Mouse (Mus musculus): ENCODE measurements at regions not wholly inside any gene's neighbourhood (a gene's known extent, or its start where the extent isn't known, plus 50 kb on each side); places are given as distances from the start of the nearest gene placed in this dataset.

DNA sequence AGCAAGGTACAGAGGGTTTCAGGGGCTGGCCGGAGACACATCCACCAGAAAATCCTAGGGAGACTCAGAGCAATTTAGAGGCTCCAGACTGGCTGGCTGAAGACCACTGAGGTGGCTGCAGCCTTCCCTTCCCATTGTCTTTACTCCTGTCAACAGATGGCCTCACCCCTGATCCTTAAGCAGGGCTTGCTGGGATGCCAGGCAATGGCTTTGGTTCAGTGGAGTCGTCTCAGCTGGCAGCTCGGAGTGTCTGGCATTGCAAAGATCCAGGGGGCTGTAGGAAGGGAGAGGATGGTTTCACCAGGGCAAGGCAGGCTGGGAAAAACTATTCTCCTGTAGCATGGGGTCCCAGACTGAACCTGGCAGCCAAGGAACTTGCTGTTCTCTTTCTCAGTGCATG is 395.8 kb downstream of the Tshz3 start:
- in situ Hi-C loops (cut with MboI): no loop called here

DNA sequence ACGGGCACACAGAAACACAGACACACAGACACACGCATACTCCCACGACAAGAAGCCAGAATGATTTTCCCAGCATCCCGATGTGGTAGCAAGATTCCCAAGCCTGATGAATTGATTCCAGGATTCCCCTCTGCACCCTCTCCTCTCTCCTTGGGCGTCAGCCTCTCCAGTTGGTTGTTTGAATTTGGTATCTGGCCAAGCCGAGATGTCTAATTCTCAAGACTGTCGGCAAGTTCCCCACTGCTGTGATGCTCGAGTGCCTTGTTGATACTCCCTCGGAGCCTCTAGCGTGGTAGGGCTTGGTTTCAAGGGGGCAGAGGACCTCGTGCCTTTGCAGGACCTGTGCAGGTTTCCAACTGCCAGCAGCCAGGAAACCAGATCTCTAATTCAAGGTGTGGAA is 397.9 kb downstream of the Tshz3 start:
- in situ Hi-C loops (cut with MboI): no loop called here

DNA sequence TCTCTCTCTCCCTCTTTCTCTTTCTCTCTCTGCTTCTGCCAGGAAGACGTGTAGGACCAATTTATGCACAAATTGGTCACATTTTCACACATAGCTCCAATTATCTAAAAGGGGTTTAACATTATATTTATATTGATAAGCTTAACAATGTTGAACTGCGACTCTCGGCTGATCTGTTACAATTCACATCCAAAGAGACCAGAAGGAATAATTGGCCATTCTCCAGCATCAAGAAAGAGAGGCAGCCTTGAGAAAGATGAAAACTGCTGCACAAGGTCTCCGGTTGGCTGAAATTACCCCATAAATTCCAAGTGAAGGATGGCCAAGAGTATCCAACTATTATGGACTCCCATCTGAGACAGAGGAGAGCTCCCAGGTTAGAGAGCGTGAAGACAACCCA is 398.4 kb downstream of the Tshz3 start:
- in situ Hi-C loops (cut with MboI): no loop called here

DNA sequence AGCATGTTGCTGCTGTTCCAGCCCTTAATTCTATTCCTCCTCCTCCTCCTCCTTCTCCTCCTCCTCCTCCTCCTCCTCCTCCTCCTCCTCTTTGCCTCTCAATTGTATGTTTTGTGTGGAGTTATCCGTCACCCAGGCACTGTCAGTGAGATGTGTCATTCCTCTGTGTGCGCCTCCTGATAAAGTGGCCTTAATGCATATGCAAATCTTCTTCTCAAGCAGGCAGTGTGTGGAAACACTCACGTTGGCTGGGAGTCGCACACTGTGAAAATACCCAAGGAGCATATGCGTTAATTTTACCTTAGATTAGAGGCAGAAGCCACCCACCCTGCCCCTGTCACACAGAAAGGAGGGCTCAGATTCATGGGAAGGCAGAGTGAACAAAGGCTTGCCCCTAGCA is 401.0 kb downstream of the Tshz3 start:
- in situ Hi-C loops (cut with MboI): no loop called here

DNA sequence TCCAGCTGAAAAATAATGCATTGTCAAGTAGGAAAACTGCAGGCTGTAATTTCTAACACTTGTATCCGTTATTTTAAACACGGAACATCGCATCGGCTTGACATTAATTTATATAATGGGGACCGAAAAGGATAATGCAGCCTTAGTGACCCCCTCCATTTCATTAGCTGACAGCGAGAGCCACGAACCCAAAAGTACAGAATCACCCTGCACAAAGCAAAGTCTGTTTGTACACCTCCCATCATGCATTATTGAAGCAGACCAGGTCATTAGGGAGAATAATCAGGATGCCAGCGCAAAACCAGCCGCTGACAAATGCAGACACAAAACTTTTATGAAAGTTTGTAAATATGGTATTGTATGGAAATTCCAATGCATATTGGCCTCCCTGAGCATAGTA is 406.8 kb downstream of the Tshz3 start:
- in situ Hi-C loops (cut with MboI): no loop called here

DNA sequence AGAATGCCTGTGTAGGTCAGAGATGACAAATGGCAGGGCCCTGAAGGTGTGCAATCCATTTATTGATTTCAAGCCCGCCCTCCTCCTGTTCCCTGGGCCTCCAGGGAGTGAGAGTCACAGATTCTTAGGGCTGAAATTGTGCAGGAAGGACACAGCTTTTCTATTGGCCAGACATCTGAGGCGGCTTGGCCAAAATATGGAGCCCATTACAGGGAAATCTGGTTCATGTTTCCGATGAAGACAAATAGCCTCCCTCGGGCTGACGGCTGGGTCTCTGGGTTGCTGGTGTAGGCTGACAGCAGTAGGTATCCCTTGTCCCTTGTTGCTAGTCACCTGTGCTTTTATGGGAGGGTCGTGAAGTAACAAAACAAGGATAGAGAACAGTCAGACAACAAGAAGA is 413.2 kb downstream of the Tshz3 start:
- in situ Hi-C loops (cut with MboI): no loop called here

DNA sequence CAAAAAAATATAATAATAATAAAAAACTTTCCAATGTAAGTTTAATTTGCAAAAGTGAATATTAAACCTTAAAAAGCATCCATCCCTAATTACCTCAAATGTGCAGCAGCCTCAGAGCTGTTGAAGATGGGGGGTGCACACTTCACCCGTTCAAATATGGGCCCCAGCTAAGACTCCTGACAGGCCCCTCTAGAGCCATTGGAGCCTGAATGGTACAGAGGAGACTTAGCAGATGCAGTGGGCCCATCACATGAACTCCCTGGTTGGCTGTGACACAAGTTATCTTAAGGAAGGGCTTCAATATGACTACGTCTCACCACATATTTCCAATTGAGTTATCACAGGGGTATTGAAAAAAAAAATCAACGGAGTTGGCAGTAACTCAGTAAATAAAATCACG is 422.9 kb downstream of the Tshz3 start:
- in situ Hi-C loops (cut with MboI): no loop called here

DNA sequence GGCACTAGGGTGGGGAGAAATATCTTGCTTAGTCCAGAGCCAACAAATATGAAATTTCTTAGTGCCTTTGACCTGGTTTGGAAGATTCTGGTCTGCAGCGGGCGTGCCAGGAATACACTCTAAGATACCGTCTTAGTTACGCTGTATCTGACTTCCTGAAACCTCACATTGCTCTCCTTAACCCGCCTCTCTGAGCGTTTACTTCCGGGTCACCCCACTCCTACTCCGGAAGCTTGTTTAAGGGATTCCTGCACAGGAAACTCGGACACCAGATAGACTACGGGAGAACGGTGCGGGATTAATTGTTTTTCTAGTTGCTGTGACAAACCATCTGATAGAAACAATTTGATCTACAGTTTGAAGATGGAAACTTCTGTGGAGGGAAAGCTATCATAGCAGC is 442.3 kb downstream of the Tshz3 start:
- in situ Hi-C loops (cut with MboI): no loop called here

DNA sequence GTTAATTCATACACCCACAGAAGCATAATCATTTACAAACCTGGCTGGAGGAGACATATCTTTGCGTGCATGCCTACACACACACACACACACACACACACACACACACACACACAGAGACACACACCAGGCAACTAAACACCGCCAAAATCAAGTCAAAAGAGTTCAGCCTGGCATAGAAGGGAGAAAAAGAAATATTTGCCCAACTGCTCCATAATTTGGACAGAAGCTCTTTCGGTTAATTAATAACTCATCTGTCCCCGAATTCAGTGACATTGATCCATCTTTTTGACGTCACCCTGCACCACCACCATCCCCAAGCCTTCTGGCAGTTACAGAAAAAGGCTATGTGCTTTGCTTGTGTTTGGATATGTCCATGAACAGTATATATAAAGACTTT is 444.9 kb downstream of the Tshz3 start:
- in situ Hi-C loops (cut with MboI): no loop called here

DNA sequence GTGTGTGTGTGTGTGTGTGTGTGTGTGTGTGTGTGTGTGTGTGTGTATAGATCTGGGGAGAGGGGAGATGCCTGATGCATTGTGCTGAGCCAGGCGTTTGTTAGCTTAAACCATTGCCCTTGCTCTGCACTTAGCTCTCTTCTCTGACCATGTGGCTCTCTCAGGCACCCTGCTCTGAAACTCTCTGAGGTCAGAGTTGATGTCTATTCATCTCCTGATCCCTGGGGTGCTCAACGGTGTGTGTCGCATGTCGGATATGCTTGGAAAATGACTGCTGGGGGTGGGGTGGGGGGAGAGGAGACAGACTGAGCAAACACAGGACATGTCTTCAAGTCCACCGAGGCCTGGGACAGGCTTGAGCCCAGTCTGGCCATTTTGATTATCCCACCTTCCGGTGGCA is 446.4 kb downstream of the Tshz3 start:
- in situ Hi-C loops (cut with MboI): no loop called here

DNA sequence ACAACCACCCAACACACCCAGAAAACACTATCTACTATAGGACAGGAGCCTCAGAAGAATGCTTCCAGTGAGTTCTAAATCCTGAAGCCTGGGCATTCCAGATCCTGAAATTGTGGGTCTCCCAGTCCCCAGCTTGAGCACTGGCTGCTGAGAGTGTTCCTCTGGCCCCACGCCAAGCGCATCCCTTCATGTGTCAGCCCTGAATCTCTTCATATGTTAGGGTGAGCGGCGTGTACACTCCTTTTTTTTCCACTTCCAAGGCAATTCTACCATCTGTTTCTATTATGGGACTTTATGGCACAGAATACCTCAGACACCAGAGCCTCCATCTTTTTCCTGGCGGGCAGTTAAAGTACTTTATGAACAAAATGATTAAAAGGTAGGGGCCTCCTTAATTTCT is 451.8 kb downstream of the Tshz3 start:
- in situ Hi-C loops (cut with MboI): no loop called here

DNA sequence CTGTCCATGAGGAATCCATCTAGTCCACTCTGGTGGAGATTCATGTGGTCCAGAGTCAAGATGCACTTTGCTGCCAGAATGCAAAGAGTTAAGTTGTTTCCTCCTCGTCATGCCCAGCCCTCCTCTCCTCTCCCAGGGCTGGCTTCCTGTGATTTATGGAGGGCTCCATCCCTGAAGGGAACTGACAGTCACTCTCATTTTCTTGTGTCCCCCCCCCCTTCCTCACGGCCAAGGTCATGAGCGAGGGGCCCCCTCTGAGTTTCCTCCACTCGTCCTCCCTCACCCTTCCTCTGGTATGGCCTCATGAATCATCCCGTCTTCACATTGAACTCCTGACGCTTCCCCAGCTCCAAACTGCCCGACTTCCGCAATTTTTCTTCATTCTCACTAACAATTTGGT is 461.9 kb downstream of the Tshz3 start:
- in situ Hi-C loops (cut with MboI): no loop called here

DNA sequence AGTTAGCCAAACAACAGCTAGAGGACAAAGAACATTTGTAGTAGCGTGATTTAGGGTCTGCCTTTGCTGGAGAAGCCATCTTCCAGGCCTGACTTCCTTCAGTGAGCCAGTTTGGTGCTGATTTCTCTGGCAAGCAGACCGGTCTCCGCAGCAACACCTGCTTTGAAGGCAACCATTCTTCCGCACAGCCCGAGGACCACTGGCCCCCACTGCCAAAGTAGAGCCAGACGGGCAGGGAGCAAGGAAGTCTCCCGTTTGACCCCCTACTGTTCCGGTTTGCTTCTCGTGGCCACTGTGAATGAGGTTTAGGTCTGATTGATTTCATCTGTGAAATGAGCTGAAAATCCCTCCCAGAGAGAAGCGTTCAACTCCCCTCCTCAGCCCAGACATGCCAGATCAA is 471.0 kb downstream of the Tshz3 start:
- in situ Hi-C loops (cut with MboI): no loop called here

DNA sequence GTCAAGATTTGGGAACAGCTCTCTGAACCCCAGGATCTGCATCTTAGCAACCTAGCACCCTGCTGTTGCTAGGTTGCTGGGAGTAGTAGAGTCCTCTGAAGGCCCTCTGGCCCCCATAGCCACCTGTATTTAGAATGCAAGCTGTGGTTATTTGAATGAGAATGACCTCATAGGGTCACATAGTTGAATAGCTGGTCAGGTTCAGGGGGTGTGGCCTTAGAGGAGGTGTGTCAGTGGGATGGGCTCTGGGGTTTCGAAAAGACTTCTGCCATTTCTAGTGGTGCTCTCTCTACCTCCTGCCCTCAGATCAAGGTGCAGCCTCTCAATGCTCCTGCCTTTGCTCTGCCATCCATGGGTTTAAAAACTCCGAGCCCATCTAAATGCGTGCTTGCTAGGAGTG is 477.8 kb downstream of the Tshz3 start:
- in situ Hi-C loops (cut with MboI): no loop called here

DNA sequence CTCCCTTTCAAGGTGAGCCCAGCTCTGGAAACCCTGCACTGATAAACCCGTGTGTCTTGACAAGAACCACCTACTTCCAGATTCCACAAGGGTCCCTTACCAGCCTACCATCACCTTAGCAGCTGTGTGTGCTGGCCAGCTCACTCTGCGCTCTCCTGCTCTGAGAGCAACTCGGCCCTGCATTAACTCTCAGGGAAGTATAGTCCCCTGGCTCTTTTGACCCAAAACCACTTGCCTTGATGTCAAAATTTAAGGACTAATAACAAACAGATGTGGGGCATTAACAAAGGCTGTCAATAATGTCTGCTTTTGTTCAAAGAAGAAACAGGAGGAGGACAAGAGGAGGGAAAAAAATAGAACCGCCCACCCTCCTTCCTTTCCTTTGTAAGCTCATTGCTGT is 480.3 kb downstream of the Tshz3 start:
- in situ Hi-C loops (cut with MboI): no loop called here

DNA sequence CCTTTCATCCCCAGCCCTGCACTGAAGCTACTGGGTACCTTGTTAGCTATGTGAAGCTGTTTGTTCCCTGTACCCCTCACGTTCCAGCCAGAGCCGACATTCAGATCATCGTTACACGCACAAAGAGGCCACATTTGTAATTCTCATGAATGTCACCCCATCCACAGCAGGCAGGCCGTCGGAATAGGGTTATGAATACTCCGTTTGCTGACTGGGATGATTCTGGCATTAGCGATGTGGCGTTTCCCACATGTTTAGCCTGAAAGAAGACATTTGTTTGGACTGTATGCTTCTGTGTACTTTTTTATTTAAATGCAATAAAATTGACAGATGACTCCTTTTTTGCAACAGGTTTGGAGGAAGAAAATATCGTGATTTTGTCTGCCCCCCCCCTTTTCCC is 482.0 kb downstream of the Tshz3 start:
- in situ Hi-C loops (cut with MboI): no loop called here

DNA sequence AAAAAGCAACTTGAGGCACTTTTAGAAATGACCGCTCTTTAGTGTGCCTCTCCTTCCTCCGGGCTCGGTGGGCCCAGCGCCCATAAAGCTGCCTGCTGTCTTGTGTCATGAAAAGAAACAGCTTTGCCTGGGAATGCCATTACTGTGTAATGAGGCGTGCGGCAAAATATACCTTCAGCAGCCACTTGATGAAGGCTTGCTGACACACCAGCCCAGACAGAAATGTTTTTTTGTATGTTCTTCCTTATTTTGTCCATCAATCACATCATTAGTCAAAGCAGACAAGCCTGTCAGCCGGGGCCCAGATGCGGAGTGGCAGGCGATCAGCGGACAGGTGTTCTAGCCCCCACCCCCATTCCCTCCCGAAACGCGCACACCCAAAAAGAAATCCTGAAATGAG is 482.5 kb downstream of the Tshz3 start:
- in situ Hi-C loops (cut with MboI): no loop called here

DNA sequence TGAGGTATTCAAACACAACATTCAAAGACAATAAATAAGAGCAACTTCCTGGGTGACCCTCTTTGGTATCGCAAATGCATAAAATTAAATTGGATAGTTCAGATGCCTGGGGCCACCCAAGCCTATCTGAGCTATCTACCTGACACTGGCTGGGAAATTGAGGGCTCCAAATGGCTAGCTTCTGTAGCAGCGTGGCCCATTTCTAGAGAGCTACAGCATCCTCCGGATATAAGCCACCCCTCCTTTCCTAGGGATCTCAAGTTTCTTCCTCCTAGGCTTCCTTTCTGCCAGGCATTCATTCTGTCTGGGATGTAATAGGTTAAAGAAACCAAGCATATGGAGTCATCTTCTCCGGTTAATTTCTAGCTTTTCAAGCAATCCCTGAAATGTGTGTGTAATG is 483.2 kb downstream of the Tshz3 start:
- in situ Hi-C loops (cut with MboI): no loop called here

DNA sequence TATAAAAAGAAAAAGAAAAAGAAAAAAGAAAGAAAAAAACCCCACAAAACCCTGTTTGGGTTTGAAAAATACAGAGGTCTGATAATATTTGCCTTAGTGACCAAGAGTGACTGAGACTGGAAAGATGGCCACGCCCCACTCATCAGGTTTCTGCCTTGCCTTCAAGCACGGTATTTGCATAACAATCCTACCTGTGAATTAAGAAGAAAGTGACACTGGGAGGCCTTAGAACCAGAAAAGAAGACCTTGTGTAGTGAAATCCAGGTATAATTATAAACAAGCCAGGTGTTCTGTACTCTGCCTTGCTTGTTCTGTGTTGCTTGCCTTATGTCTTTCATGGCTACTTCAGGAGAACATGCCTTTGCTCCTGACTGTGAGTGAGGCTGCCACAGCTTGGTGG is 494.6 kb downstream of the Tshz3 start:
- in situ Hi-C loops (cut with MboI): no loop called here

DNA sequence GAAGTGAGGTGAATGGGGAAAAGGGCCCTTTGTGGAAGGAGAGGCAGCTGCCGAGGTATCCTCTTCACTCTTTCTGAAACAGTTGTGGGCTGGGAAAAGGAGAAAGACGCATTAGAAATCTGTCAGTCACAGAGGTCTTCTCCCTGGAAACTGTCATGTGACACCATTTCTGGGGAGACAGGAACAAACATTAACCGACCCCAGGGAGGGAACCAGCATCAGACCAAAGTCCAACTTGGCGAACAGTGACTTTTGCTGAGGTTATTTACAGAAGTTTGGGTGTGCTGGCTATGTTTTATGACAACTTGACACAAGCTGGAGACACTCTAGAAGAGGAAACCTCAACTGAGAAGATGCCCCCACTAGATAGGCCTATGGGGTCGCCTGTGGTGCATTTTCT is 506.9 kb downstream of the Tshz3 start:
- in situ Hi-C loops (cut with MboI): no loop called here

DNA sequence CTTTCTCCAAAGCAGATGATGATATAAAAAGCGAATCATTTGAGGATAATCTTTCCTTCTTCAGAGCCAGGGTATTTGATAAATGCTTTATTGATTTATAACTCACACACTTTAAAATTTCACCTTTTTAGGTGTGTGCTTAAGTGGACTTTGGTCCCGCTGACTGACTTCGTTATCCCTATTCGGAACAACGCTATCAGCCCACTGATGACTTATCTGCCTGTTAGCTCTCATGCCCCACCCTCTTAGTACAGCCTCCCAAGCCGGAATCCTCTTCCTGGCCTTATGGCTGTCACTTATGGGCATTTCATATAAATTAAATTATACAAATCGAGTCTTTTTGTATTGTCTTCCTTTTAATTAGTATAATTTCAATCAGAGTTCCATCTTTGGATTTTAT is 510.4 kb downstream of the Tshz3 start:
- in situ Hi-C loops (cut with MboI): no loop called here

DNA sequence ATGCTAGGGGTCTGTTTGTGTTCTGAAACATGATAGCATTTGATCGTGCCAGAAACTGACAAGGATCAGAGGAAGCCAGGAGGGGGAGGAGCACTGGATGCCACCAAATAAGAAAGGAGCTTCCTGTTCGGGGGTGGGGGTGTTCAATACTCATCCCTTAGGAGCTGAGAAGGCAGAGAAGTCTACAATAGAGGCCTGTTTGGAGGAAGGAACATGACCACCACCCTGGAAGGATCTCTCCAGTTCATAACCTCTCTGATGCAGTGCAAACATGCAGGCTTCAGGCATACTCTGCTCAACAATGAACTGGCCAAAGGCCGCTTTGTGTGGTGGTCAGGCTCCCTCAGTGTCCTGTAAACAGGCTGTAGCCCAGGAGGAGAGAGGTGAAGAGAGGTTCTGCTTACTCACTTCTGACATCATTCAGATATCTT is 515.8 kb downstream of the Tshz3 start:
- in situ Hi-C loops (cut with MboI): no loop called here

DNA sequence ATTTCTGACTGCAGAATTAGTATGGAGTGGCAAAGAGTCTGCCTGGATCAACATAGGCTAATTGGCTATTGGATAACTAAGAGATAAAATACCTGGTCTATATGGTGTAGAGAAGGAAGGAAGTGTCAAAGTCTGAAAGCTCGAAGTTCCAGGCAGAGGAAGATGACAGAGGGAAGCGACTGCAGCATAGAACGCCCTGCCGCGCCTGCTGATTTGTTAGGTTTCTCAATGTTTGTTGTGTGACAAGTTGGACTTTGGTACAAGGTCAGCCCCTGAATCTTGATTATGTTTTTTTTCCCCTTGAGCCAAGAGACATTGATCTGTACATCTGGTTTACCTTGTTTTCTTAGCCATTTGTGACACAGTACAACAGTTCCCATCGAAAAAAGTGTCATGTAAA is 517.6 kb downstream of the Tshz3 start:
- in situ Hi-C loops (cut with MboI): no loop called here

DNA sequence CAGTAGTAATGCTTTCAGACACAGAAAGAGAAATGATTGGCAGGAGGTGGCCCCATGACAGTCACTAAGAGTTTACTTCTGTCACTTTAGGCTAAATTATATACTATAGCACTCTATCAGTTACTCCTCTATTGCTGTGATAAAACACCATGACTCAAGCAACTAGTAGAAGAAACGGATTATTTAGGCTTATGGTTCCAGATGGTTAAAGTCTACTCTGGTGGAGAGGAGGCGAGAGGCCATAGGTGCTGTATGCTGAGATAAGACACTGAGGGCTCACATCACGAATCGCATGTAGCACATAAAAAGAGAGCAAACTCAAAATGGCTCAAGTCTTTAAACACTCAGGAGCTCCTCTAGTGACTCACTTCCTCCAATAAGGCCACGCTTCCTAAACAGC is 522.6 kb downstream of the Tshz3 start:
- in situ Hi-C loops (cut with MboI): no loop called here

DNA sequence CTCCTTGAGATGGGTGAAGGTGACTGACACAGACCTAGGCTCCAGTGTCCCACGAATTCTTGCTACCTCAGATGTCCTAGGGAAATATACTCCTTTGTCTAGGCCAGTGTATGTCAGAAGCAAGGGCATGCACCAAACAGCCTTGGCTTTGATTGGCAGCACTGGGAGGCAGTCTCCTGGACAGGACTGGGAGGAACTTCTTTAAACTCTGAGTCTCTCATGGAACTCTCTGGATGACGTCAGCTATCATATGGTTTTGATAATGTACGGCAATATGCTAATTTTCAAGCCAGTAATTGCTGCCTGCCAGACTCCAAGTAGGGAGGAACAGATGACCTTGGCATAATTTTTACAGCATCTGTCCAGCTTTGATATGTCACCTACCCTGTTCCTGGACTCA is 528.5 kb downstream of the Tshz3 start:
- in situ Hi-C loops (cut with MboI): no loop called here
